Mouse (Mus musculus) embryonic fibroblast, embryonic 13.5 days (primary cell): ENCODE data around the gene Taf3.

Experiments
- CTCF ChIP-seq: IDR thresholded peaks from 2 replicates; pipeline ENCODE4 v1.5.1; 2011; ENCODE audit warnings: mild to moderate bottlenecking, control low read depth, low read length, moderate library complexity, borderline replicate concordance; ENCODE audit not compliant: insufficient read depth
- POLR2A ChIP-seq: IDR thresholded peaks from 2 replicates; pipeline ENCODE4 v1.6.1; 2011; ENCODE audit warnings: low read depth, mild to moderate bottlenecking, control low read depth, low read length, moderate library complexity

GRCm38 (mm10) chr2:9939250-9939649, 109.1 kb downstream of the Taf3 start:
- no peak for TF ChIP-seq CTCF
- no peak for TF ChIP-seq POLR2A
